Mouse (Mus musculus) thymus, postnatal 4 days (tissue): ENCODE results near the gene Syndig1l.

Source experiments
- DNase-seq: peaks from one replicate; pipeline ENCODE4 v3.0.0; 2021

The Syndig1l gene

GRCm38 (mm10) chr12:84671646-84672045, 27.0 kb downstream of the Syndig1l start:
- no peak for DNase-seq

DNA sequence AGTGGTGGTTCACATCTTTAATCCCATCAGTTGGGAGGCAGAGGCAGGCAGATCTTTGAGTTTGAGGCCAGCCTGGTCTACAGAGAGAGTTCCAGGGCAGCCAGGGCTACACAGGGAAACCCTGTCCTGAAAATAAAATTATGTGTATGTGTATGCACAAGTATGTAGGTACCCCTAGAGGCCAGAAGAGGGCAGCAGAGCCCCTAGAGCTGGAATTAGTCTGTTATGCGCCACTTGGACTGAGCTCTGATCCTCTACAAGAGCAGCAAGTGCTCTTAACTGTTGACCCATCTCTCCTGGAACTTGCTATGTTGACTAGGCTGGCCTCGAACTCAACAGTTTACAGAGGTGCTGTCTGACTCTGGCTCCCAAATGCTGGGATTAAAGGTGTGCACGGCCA, 28.1 kb downstream of the Syndig1l start:
- peak; percentile 48 for DNase-seq

DNA sequence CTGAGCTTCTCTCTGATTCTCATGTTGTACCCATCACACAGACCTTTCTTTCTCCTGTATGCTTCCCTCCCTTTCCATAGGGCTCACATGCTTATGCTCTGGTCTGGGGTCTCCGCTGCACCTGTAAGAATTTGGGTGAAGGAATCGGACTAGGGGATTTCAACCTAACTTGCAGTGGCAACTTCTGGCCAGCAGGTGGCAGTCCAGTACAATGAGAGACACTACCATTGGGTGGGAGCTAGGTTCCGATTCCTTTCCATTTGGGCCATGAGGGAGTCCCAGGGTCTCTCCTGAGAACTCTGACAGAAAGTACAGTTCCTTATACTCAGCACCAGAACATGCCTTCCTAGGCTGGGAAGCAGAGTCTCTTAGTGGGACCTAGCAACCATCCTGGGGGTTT, 44.7 kb downstream of the Syndig1l start:
- peak; percentile 79 for DNase-seq

GRCm38 (mm10) chr12:84650234-84650633, 48.4 kb downstream of the Syndig1l start:
- DNase-seq, result no peak

GRCm38 (mm10) chr12:84640654-84641053, 58.0 kb downstream of the Syndig1l start, which contains the start of gene Vrtn:
Gene Vrtn, plus strand, starts transcription at chr12:84641019.
- DNase-seq, result no peak

- DNase-seq, result no peak
These were observed 58.4 kb downstream of the Syndig1l start for GRCm38 (mm10) chr12:84640253-84640652.

DNA sequence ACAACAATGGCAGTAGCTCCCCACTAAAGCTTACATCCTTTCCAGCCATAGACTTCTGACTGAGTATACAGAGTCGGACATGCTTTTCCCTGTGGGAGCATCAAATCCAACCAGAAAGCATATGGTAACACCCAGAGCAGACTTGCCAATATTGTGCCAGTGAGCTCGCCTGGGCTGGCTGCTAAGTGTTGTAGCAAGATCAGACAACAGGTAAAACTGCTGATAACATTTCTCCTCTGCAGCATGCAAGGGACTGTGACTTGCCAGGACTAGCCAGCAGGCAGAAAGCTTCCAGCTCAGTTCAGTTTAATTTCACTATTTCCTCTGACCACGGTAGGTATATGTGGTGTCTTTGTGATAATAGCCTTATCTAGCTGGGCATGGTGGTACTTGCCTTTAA, 66.8 kb downstream of the Syndig1l start:
- no peak for DNase-seq
